Mouse (Mus musculus): ENCODE measurements around the gene Ap3m1. TPM values are rescaled to one million over a fixed set of nuclear protein-coding genes. Genes with fewer than 3 reads are reported as not detected.

The Ap3m1 gene
- total and polyA plus RNA-seq, 3 experiments, result 32.6 to 73.4 (median 61.7) TPM

- dilution Hi-C loops (cut with MboI; ENCODE audit: extremely low pct_ligation_motif_present, extremely low pct_unique_long_range_greater_than_20kb, low sequenced_read_pairs), result no loop called here
- no peak overlapping the region for H3K9ac ChIP-seq (ENCODE audit: insufficient read depth, low read depth)
- no peak for DNase-seq (ENCODE audit: extremely low read depth)
Measured at GRCm38 (mm10) chr14:21069594-21069993, 17.3 kb upstream of the Ap3m1 start.

DNA sequence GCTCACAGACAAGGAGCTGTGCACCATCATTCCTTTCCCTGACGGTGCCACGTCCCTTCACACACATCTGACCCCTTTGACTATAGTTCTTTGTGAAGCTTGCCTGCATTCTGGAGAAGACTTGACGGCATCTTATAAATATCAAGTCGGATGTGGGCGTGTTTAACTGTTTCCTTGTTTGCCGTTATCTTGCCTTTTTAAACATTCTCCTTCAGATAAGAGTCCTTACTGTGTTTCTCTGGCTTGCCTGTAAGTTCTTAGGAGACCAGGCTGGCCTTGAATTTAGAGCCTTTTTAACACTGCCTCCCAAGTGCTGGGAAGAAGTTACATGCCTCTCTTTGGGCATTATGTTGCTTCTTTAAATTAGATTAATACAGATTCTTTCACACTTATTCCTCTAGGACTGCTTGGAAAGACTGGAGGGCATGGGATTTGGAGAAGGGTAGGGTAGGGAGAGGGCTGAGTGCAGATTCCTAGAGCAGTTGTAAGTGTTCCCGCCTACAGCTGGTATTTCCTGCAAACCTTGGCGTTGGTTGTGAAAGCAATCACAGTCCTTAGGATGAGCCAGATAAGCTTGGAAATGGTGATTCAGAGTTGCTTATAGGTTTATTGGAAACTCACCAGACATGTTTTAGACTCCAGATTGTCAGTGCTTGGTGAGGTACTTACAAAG is 13.3 kb upstream of the Ap3m1 start:
- Histone ChIP-seq H3K4me1 (ENCODE audit: control insufficient read depth in 1 of 2, insufficient read depth in 2 of 2) (no peaks in the 10 kb centered on the region), H3K4me2 (ENCODE audit: insufficient read depth, low read depth, poor library complexity, severe bottlenecking) (no peak overlapping the region)
- dilution Hi-C loops (cut with MboI; ENCODE audit: extremely low pct_ligation_motif_present, extremely low pct_unique_long_range_greater_than_20kb, low sequenced_read_pairs), result no loop called here

More at GRCm38 (mm10) chr14:21069594-21069993, 17.3 kb upstream of the Ap3m1 start:
- no peaks in the 10 kb centered on the region for H3K4me1 ChIP-seq (ENCODE audit: control insufficient read depth in 1 of 2, insufficient read depth in 2 of 2)
- H3K9me3 ChIP-seq (replicated peaks; ENCODE audit: low read length), result no peaks in the 10 kb centered on the region
- H3K4me2 ChIP-seq (ENCODE audit: insufficient read depth, low read depth, poor library complexity, severe bottlenecking), result no peak overlapping the region
- TF ChIP-seq TCF12 (IDR thresholded peaks at IDR 0.05; ENCODE audit: low read depth, low read length) (no peak), CTCF (conservative IDR thresholded peaks at IDR 0.05 in 1 of 2, IDR thresholded peaks at IDR 0.05 in 1 of 2; ENCODE audit: low read depth in 2 of 2, low read length in 2 of 2) (peak; percentile 28; a peak in 3 of 4 replicates)
- no peaks in the 10 kb centered on the region for H3K79me2 ChIP-seq (replicated peaks; ENCODE audit: control insufficient read depth, extremely low read depth, insufficient read depth, poor library complexity, severe bottlenecking)
- H3K27me3 ChIP-seq (replicated peaks), result no peaks in the 10 kb centered on the region
- H3K27ac ChIP-seq (ENCODE audit: insufficient read depth, low read depth), result no peak overlapping the region
- no peak overlapping the region for H3K4me3 ChIP-seq (replicated peaks in 1 of 3; ENCODE audit: low read depth in 2 of 3, low read length in 2 of 3, poor library complexity in 1 of 3)
- H3K36me3 ChIP-seq (replicated peaks in 1 of 2; ENCODE audit: control insufficient read depth in 1 of 2, insufficient read depth in 1 of 2, low read length in 1 of 2), result peaks cover 0 to 4% of the 10 kb centered on the region in 2 experiments
- in situ Hi-C loops (cut with MboI; ENCODE audit: low pct_ligation_motif_present, low pct_unique_long_range_greater_than_20kb, low sequenced_read_pairs), result no loop called here

GRCm38 (mm10) chr14:21064321-21064720 is 12.0 kb upstream of the Ap3m1 start:
- in situ Hi-C loops (cut with MboI; ENCODE audit: low pct_ligation_motif_present, low pct_unique_long_range_greater_than_20kb, low sequenced_read_pairs), result no loop called here
- TF ChIP-seq USF2 (conservative IDR thresholded peaks at IDR 0.05; ENCODE audit: low read depth, low read length) (no peak), TCF12 (IDR thresholded peaks at IDR 0.05; ENCODE audit: low read depth, low read length) (no peak), ELF1 (IDR thresholded peaks at IDR 0.05; ENCODE audit: low read depth, low read length) (no peak), BHLHE40 (IDR thresholded peaks at IDR 0.05; ENCODE audit: low read depth, low read length) (no peak), NRF1 (IDR thresholded peaks at IDR 0.05; ENCODE audit: low read depth, low read length) (no peak), CHD2 (IDR thresholded peaks at IDR 0.05; ENCODE audit: low read length) (no peak), JUN (IDR thresholded peaks at IDR 0.05; ENCODE audit: insufficient read depth, low read depth, low read length) (no peak), CTCF (conservative IDR thresholded peaks at IDR 0.05 in 1 of 2, IDR thresholded peaks at IDR 0.05 in 1 of 2; ENCODE audit: low read depth in 2 of 2, low read length in 2 of 2) (no peak), EP300 (IDR thresholded peaks at IDR 0.05; ENCODE audit: low read length) (no peak), RCOR1 (conservative IDR thresholded peaks at IDR 0.05; ENCODE audit: low read depth, low read length) (no peak), MXI1 (IDR thresholded peaks at IDR 0.05; ENCODE audit: low read depth, low read length) (no peak), UBTF (IDR thresholded peaks at IDR 0.05; ENCODE audit: low read depth, low read length) (no peak), ZMIZ1 (IDR thresholded peaks at IDR 0.05; ENCODE audit: low read depth, low read length) (no peak), POLR2A (IDR thresholded peaks at IDR 0.05; ENCODE audit: low read depth, low read length) (no peak)
- no peak for DNase-seq (ENCODE audit: extremely low read depth)

More for the DNA sequence above, 13.3 kb upstream of the Ap3m1 start:
- Histone ChIP-seq H3K9ac (ENCODE audit: insufficient read depth, low read depth) (no peak overlapping the region), H3K27me3 (replicated peaks) (no peaks in the 10 kb centered on the region), H3K4me3 (replicated peaks in 1 of 3; ENCODE audit: low read depth in 2 of 3, low read length in 2 of 3, poor library complexity in 1 of 3) (no peak overlapping the region), H3K9me3 (replicated peaks; ENCODE audit: low read length) (no peaks in the 10 kb centered on the region), H3K79me2 (replicated peaks; ENCODE audit: control insufficient read depth, extremely low read depth, insufficient read depth, poor library complexity, severe bottlenecking) (no peaks in the 10 kb centered on the region; the same call in 1 of the 2 replicates), H3K27ac (ENCODE audit: insufficient read depth, low read depth) (no peak overlapping the region), H3K36me3 (replicated peaks in 1 of 2; ENCODE audit: control insufficient read depth in 1 of 2, insufficient read depth in 1 of 2, low read length in 1 of 2) (peaks cover 0 to 4% of the 10 kb centered on the region in 2 experiments)
- in situ Hi-C loops (cut with MboI; ENCODE audit: low pct_ligation_motif_present, low pct_unique_long_range_greater_than_20kb, low sequenced_read_pairs), result no loop called here
- DNase-seq (ENCODE audit: extremely low read depth), result no peak
- no peak for TF ChIP-seq ZC3H11A (IDR thresholded peaks at IDR 0.05; ENCODE audit: low read depth, low read length)
- no peak for TF ChIP-seq MYC (IDR thresholded peaks at IDR 0.05; ENCODE audit: low read depth, low read length)
- no peak for TF ChIP-seq HCFC1 (IDR thresholded peaks at IDR 0.05; ENCODE audit: low read depth, low read length)
- no peak for TF ChIP-seq MAZ (IDR thresholded peaks at IDR 0.05; ENCODE audit: low read depth, low read length)
- no peak for TF ChIP-seq JUN (IDR thresholded peaks at IDR 0.05; ENCODE audit: insufficient read depth, low read depth, low read length)
- TF ChIP-seq SMC3 (IDR thresholded peaks at IDR 0.05; ENCODE audit: low read depth, low read length), result no peak
- TF ChIP-seq SIN3A (IDR thresholded peaks at IDR 0.05; ENCODE audit: low read length), result no peak
- no peak for TF ChIP-seq RAD21 (IDR thresholded peaks at IDR 0.05; ENCODE audit: low read depth, low read length)
- no peak for TF ChIP-seq MAFK (IDR thresholded peaks at IDR 0.05; ENCODE audit: insufficient replicate concordance, low read length)
- TF ChIP-seq ZNF384 (IDR thresholded peaks at IDR 0.05; ENCODE audit: low read depth, low read length), result no peak
- no peak for TF ChIP-seq MEF2A (IDR thresholded peaks at IDR 0.05; ENCODE audit: borderline replicate concordance, low read depth, low read length)
- no peak for TF ChIP-seq CHD1 (IDR thresholded peaks at IDR 0.05; ENCODE audit: low read depth, low read length)
- TF ChIP-seq MAX (IDR thresholded peaks at IDR 0.05; ENCODE audit: low read length), result no peak
- TF ChIP-seq POLR2A (IDR thresholded peaks at IDR 0.05; ENCODE audit: low read depth, low read length), result no peak
- TF ChIP-seq JUND (conservative IDR thresholded peaks at IDR 0.05; ENCODE audit: low read depth, low read length), result no peak

More at GRCm38 (mm10) chr14:21064321-21064720, 12.0 kb upstream of the Ap3m1 start:
- H3K27me3 ChIP-seq (replicated peaks), result no peaks in the 10 kb centered on the region
- no peaks in the 10 kb centered on the region for H3K4me1 ChIP-seq (ENCODE audit: control insufficient read depth in 1 of 2, insufficient read depth in 2 of 2)
- dilution Hi-C loops (cut with MboI; ENCODE audit: extremely low pct_ligation_motif_present, extremely low pct_unique_long_range_greater_than_20kb, low sequenced_read_pairs), result no loop called here
- no peak overlapping the region for H3K27ac ChIP-seq (ENCODE audit: insufficient read depth, low read depth)
- H3K9me3 ChIP-seq (replicated peaks; ENCODE audit: low read length), result no peaks in the 10 kb centered on the region
- H3K36me3 ChIP-seq (replicated peaks in 1 of 2; ENCODE audit: control insufficient read depth in 1 of 2, insufficient read depth in 1 of 2, low read length in 1 of 2), result peaks cover 0 to 2% of the 10 kb centered on the region in 2 experiments
- no peaks in the 10 kb centered on the region; the same call in 1 of the 2 replicates for H3K79me2 ChIP-seq (replicated peaks; ENCODE audit: control insufficient read depth, extremely low read depth, insufficient read depth, poor library complexity, severe bottlenecking)
- no peak overlapping the region for H3K4me3 ChIP-seq (replicated peaks in 1 of 3; ENCODE audit: low read depth in 2 of 3, low read length in 2 of 3, poor library complexity in 1 of 3)
- H3K9ac ChIP-seq (ENCODE audit: insufficient read depth, low read depth), result no peak overlapping the region
- H3K4me2 ChIP-seq (ENCODE audit: insufficient read depth, low read depth, poor library complexity, severe bottlenecking), result no peak overlapping the region
